Mouse (Mus musculus) liver, embryonic 16.5 days (tissue): Measurements from ENCODE around the gene Cyfip1. TPM values are rescaled to one million over a fixed set of nuclear protein-coding genes. Genes with fewer than 3 reads are reported as not detected.

Experiments used
- ATAC-seq: fragments of 200-750 bp; cut with Nextera tagmentation; 2 replicates; pipeline ENCODE4 v1.8.0; 2017; ENCODE audit warnings: low read depth, mild to moderate bottlenecking, moderate number of reproducible peaks, moderate library complexity
- H3K27ac ChIP-seq: fragments of 300-500 bp; sonication (generic); 2 replicates; pipeline ENCODE4 v1.5.1; 2014; ENCODE audit warnings: mild to moderate bottlenecking, low read length
- H3K27me3 ChIP-seq: fragments of 300-500 bp; sonication (generic); 2 replicates; pipeline ENCODE4 v1.6.1; 2014; ENCODE audit warnings: low read depth, low read length, mixed read lengths; ENCODE audit not compliant: control insufficient read depth, insufficient read depth
- H3K36me3 ChIP-seq: fragments of 300-500 bp; sonication (generic); 2 replicates; pipeline ENCODE4 v1.6.1; 2014; ENCODE audit warnings: mild to moderate bottlenecking; ENCODE audit not compliant: control insufficient read depth, insufficient read depth
- H3K4me1 ChIP-seq: fragments of 300-500 bp; sonication (generic); 2 replicates; pipeline ENCODE4 v1.6.1; 2014; ENCODE audit warnings: low read depth, low read length, mixed read lengths; ENCODE audit not compliant: control insufficient read depth
- H3K4me2 ChIP-seq: fragments of 300-500 bp; sonication (generic); 2 replicates; pipeline ENCODE4 v1.6.1; 2014; ENCODE audit warnings: low read depth, low read length, mixed read lengths
- H3K4me3 ChIP-seq: fragments of 300-500 bp; sonication (generic); 2 replicates; pipeline ENCODE4 v1.5.1; 2014; ENCODE audit warnings: low read depth, mild to moderate bottlenecking, low read length
- H3K9ac ChIP-seq: fragments of 300-500 bp; sonication (generic); 2 replicates; pipeline ENCODE4 v1.6.1; 2014; ENCODE audit warnings: low read depth, low read length
- H3K9me3 ChIP-seq: fragments of 300-500 bp; sonication (generic); replicated peaks from 2 replicates; pipeline ENCODE4 v1.6.1; 2016; ENCODE audit warnings: low read length; ENCODE audit not compliant: control insufficient read depth
- WGBS: fragments of 180-500 bp; shearing (Covaris S2); extraction: QIAGEN DNeasy Blood & Tissue Kit; methylation state at CpG from one replicate; pipeline ENCODE4 v1.1.7; 2014; ENCODE audit not compliant: insufficient replicate concordance; 5-methylcytosine and 5-hydroxymethylcytosine counted together
- polyA plus RNA-seq: library from polyadenylated mRNA; unstranded; fragments of >200 nt; fragmentation: Nextera tagmentation; extraction: Ambion mirVana; gene quantifications from 2 replicates; pipeline ENCODE4 v1.2.1, GENCODE M21; 2015

The Cyfip1 gene
- polyA plus RNA-seq, 1 experiment from 2014 or later, result 17.5 TPM

DNA sequence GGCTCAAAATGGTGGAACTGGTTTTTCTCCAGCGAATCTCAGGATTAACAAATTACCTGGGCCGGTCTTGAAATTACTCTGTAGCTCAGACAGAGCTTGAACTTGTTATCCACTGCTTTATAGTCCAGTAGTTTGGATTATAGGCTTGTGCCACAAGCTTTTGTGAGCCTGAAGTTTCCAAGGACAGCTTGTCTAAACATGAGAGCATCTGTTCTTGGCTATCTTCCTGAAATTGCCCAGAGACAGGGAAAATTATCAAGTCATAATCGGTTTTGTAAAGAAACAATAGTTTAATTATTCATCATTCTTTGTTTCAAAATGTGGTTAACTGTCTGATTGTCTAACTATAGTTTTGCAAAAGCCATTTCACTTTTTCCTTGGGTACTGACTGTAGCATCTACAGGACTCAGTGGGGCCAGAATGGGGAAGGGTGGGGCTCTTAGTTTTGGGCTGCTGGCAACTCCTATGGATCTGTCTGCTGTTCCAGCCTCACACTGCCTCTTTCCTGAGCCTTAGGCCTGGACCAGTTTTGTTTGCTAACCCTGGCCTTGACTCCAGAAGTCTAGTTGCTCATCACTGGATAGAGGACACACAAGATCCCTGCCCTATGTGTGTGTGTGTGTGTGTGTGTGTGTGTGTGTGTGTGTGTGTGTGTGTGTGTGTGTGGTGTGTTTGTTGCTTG is 17.4 kb downstream of the Cyfip1 start:
- no peaks in the 10 kb centered on the region; the same call in 1 of the 2 replicates for H3K4me1 ChIP-seq
- no peak overlapping the region for H3K4me2 ChIP-seq
- no peak overlapping the region for H3K4me3 ChIP-seq
- ATAC-seq, result no peak
- no peak overlapping the region for H3K27ac ChIP-seq
- 74% methylated on average over 3 of the region's 3 CpGs for WGBS
- no peak overlapping the region for H3K9ac ChIP-seq
- no peaks in the 10 kb centered on the region for H3K9me3 ChIP-seq
- H3K36me3 ChIP-seq, result no peaks in the 10 kb centered on the region
- no peaks in the 10 kb centered on the region for H3K27me3 ChIP-seq

- H3K36me3 ChIP-seq, result no peaks in the 10 kb centered on the region
- no peak overlapping the region for H3K27ac ChIP-seq
- H3K4me3 ChIP-seq, result no peak overlapping the region
- H3K27me3 ChIP-seq, result no peaks in the 10 kb centered on the region
- H3K4me1 ChIP-seq, result no peaks in the 10 kb centered on the region
- no peak overlapping the region for H3K4me2 ChIP-seq
- no peaks in the 10 kb centered on the region for H3K9me3 ChIP-seq
- ATAC-seq, result no peak
- H3K9ac ChIP-seq, result no peak overlapping the region
- 78% methylated on average over 2 of the region's 2 CpGs for WGBS
Observed at GRCm38 (mm10) chr7:55859518-55859872, 17.9 kb downstream of the Cyfip1 start.

GRCm38 (mm10) chr7:55859956-55860355 is 18.4 kb downstream of the Cyfip1 start:
- Histone ChIP-seq H3K4me1 (no peaks in the 10 kb centered on the region), H3K4me3 (no peak overlapping the region), H3K9ac (no peak overlapping the region), H3K27ac (no peak overlapping the region), H3K4me2 (no peak overlapping the region), H3K27me3 (no peaks in the 10 kb centered on the region), H3K36me3 (no peaks in the 10 kb centered on the region), H3K9me3 (no peaks in the 10 kb centered on the region)
- 77% methylated on average over 6 of the region's 6 CpGs for WGBS
- ATAC-seq, result no peak

DNA sequence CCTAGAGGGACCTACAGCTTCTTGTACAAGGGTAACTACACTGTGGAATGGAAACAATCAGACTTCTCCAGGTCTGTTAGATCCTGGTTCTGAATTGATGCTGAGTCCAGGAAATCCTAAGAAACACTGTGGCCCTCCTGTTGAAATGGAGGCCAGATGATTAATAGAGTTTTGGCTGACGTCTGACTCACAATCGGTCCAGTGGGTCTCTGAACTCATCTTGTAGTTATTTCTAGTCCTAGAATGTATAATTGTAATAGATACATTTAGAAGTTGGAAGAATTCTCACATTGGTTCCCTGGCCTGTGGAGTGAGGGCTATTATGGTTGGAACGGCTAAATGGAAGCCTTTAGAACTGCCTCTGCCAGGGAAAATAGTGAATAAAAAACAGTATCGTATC is 19.6 kb downstream of the Cyfip1 start:
- 72% methylated on average over 4 of the region's 4 CpGs for whole genome bisulfite sequencing

GRCm38 (mm10) chr7:55865044-55865443 is 23.5 kb downstream of the Cyfip1 start:
- no peak overlapping the region for H3K4me2 ChIP-seq
- no peaks in the 10 kb centered on the region for H3K9me3 ChIP-seq
- ATAC-seq, result no peak
- H3K27me3 ChIP-seq, result no peaks in the 10 kb centered on the region
- no peak overlapping the region for H3K4me3 ChIP-seq
- no peak overlapping the region for H3K9ac ChIP-seq
- no peaks in the 10 kb centered on the region for H3K36me3 ChIP-seq
- no peak overlapping the region for H3K27ac ChIP-seq
- peaks cover 2% of the 10 kb centered on the region; the same call in 1 of the 2 replicates for H3K4me1 ChIP-seq

More for the DNA sequence above, 19.6 kb downstream of the Cyfip1 start:
- H3K4me3 ChIP-seq, result no peak overlapping the region
- H3K36me3 ChIP-seq, result no peaks in the 10 kb centered on the region
- H3K9ac ChIP-seq, result no peak overlapping the region
- peaks cover 2% of the 10 kb centered on the region; the same call in 1 of the 2 replicates for H3K4me1 ChIP-seq
- no peak for ATAC-seq
- H3K27me3 ChIP-seq, result no peaks in the 10 kb centered on the region
- H3K9me3 ChIP-seq, result no peaks in the 10 kb centered on the region
- H3K4me2 ChIP-seq, result no peak overlapping the region
- H3K27ac ChIP-seq, result no peak overlapping the region

- Histone ChIP-seq H3K27ac (no peak overlapping the region), H3K9me3 (no peaks in the 10 kb centered on the region), H3K4me2 (no peak overlapping the region), H3K36me3 (no peaks in the 10 kb centered on the region), H3K4me3 (no peak overlapping the region), H3K9ac (no peak overlapping the region), H3K27me3 (no peaks in the 10 kb centered on the region), H3K4me1 (peaks cover 2% of the 10 kb centered on the region; the same call in 1 of the 2 replicates)
- WGBS, result 61% methylated on average over 8 of the region's 8 CpGs
- no peak for ATAC-seq
Observed at GRCm38 (mm10) chr7:55865750-55866416, 24.3 kb downstream of the Cyfip1 start.

GRCm38 (mm10) chr7:55868247-55868646 is 26.7 kb downstream of the Cyfip1 start:
- no peaks in the 10 kb centered on the region for H3K9me3 ChIP-seq
- peaks cover 2% of the 10 kb centered on the region; the same call in 1 of the 2 replicates for H3K4me1 ChIP-seq
- 65% methylated on average over 7 of the region's 7 CpGs for WGBS
- H3K9ac ChIP-seq, result no peak overlapping the region
- no peak overlapping the region for H3K27ac ChIP-seq
- H3K4me2 ChIP-seq, result no peak overlapping the region
- no peak for ATAC-seq
- H3K4me3 ChIP-seq, result no peak overlapping the region
- no peaks in the 10 kb centered on the region for H3K27me3 ChIP-seq
- no peaks in the 10 kb centered on the region for H3K36me3 ChIP-seq

- H3K36me3 ChIP-seq, result no peaks in the 10 kb centered on the region
- H3K4me3 ChIP-seq, result no peak overlapping the region
- no peaks in the 10 kb centered on the region for H3K9me3 ChIP-seq
- H3K27ac ChIP-seq, result no peak overlapping the region
- no peak overlapping the region for H3K9ac ChIP-seq
- 75% methylated on average over 3 of the region's 3 CpGs for WGBS
- H3K4me2 ChIP-seq, result no peak overlapping the region
- H3K27me3 ChIP-seq, result no peaks in the 10 kb centered on the region
- no peak for ATAC-seq
- H3K4me1 ChIP-seq, result peaks cover 2% of the 10 kb centered on the region; the same call in 1 of the 2 replicates
Observed at GRCm38 (mm10) chr7:55869220-55869619, 27.7 kb downstream of the Cyfip1 start.

GRCm38 (mm10) chr7:55870340-55871020 is 28.9 kb downstream of the Cyfip1 start:
- Histone ChIP-seq H3K27ac (no peak overlapping the region), H3K36me3 (no peaks in the 10 kb centered on the region), H3K27me3 (no peaks in the 10 kb centered on the region), H3K9me3 (no peaks in the 10 kb centered on the region), H3K4me2 (no peak overlapping the region), H3K9ac (no peak overlapping the region), H3K4me3 (no peak overlapping the region), H3K4me1 (peaks cover 2% of the 10 kb centered on the region; the same call in 1 of the 2 replicates)
- ATAC-seq, result no peak
- WGBS, result 81% methylated on average over 6 of the region's 6 CpGs
